Mouse (Mus musculus) heart, adult 8-10 months (tissue): ENCODE measurements around the gene Gm10037. TPM values are rescaled to one million over a fixed set of nuclear protein-coding genes. Genes with fewer than 3 reads are reported as not detected.
"Not testable (repeated sequence)": the region's sequence is repeated elsewhere in the genome, so short reads cannot be mapped to it uniquely, and the experiment has no call there.

Experiments used
- DNase-seq: peaks from one replicate; pipeline ENCODE4 v3.0.0; 2022; ENCODE audit warnings: low spot score
- total RNA-seq, 4 experiments: library from RNA; stranded (reverse); gene quantifications; 2 replicates each; pipeline ENCODE4 v1.2.4; 2022

The Gm10037 gene
- total RNA-seq, 4 experiments from 2014 or later = 0.66 to 0.75 (median 0.72) TPM; not detected in 1

DNA sequence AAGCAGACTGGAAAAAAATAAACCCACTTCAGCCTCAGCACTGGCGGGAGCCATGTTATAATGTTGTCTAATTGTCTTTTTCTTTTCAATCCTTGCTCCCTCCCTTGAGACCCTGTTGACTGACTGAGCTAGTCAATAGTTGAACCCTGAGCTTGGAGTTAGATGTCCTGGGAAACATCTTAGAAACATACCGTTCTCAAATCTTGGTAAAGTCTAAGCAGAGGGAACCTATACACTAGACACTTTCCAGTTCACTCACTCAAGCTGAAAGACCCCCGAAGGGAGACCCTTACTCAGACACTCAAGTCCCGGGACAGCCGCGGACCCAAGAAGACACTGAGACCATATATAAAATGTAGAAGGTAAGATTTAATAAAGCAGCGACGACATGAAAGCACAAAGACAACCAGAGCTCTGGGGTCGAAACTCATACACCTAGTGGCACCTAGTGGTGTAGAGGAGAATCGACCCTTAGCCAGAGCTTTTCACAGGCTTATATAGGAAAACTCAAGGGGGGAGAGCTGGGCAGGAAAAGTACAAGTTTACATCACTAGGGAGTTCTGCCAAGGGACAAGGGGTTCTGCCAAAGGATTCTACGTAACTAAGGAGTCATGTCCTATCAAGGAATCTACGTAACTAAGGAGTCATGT, 45.3 kb downstream of the Gm10037 start:
- not testable (repeated sequence) for DNase-seq

DNA sequence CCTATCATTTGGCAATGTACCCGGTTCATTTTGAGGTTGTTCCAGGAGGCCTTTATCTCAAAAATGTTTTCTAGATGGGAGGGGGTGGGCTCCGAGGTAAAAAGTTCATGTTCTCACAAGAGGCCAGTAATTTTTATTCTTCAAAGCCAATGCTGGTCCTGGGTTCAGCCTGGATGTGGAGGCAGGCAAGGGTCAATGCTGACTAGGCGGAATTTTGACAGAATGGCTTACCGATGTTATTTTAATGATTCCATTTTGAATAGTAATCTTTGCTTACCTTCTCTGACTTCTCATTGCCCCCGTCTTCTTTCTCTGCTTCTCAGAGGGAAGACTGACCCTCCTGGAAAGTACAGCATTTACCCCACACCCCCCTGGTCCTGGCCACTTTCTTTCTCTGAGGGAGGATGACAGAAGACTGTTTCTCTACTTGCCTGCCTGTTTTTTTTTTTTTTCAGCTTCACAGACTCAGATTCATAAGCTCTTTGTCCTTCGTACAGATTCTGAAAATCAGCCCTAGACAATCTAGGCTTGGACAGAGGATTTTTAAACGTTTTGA, 45.9 kb downstream of the Gm10037 start:
- DNase-seq = no peak

DNA sequence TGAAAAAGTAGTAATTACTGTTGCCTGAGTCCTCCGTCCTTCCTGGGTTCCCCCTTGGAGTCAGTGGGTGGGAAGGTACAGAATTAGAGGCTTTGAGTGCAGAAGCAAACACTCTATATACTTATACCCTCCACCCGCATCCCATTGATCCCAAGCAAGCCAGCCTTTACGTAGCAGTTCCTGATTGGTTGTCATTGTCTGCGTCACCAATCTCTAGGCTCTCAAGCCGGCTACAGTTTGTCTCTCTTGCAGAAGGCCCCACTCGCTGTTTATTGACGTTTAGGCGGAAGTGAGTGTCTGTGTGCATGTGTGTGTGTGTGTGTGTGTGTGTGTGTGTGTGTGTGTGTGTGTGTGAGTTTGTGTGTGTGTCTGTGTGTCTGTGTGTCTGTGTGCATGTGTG, 53.1 kb downstream of the Gm10037 start:
- DNase-seq = no peak

Other genes starting within 250 kb of the Gm10037 start
- gene Zfp729b, start 221.4 kb upstream of the Gm10037 start, total RNA-seq = 1 to 10 TPM; 3.4 to 4.2 (median 3.8) TPM
- 1 to 10 TPM in 1 of 4 experiments, under 1 TPM in 3; 0.33 to 2.4 (median 0.39) TPM for gene Gm49345, start 193.3 kb upstream of the Gm10037 start, total RNA-seq
- gene Zfp729a, start 193.3 kb upstream of the Gm10037 start, total RNA-seq = 1 to 10 TPM; 3.9 to 5.5 (median 5.0) TPM
- 1 to 10 TPM; 3.6 to 6.2 (median 4.6) TPM for gene Zfp738, start 144.0 kb upstream of the Gm10037 start, total RNA-seq
- 1 to 10 TPM; 5.2 to 6.5 (median 5.7) TPM for gene Zfp65, start 101.9 kb upstream of the Gm10037 start, total RNA-seq
- 1 to 10 TPM; 2.0 to 2.5 (median 2.3) TPM for gene Zfp85, start 75.9 kb upstream of the Gm10037 start, total RNA-seq
- 1 to 10 TPM in 3 of 4 experiments, under 1 TPM in 1; 1.00 to 2.0 (median 1.5) TPM for gene Zfp493, start 51.4 kb upstream of the Gm10037 start, total RNA-seq
- gene Zfp273, start 17.4 kb upstream of the Gm10037 start, total RNA-seq = 1 to 10 TPM; 1.3 to 2.9 (median 2.2) TPM
- under 1 TPM in 1 of 4 experiments, not detected in 3; 0.47 TPM for gene BC048507, start 32.2 kb downstream of the Gm10037 start, total RNA-seq